Mouse (Mus musculus): ENCODE results near the gene Arhgef15. TPM values are rescaled to one million over a fixed set of nuclear protein-coding genes. Genes with fewer than 3 reads are reported as not detected.
A peak's percentile ranks its signal among the peaks of the same experiment; 100 is the strongest.

Gene Arhgef15
- polyA plus RNA-seq, 1 experiment from 2014 or later: 27.2 TPM

- Histone ChIP-seq H3K27me3 (replicated peaks; ENCODE audit: control insufficient read depth, insufficient read depth, low read length) (peaks cover 23% of the 10 kb centered on the region), H3K36me3 (ENCODE audit: control insufficient read depth, insufficient read depth, low read length) (no peaks in the 10 kb centered on the region), H3K4me3 (ENCODE audit: low read length) (no peak overlapping the region), H3K4me2 (ENCODE audit: low read length) (no peak overlapping the region), H3K9me3 (ENCODE audit: control insufficient read depth, low read length) (no peaks in the 10 kb centered on the region), H3K9ac (ENCODE audit: low read depth, low read length) (no peak overlapping the region), H3K4me1 (ENCODE audit: control insufficient read depth, insufficient read depth, low read depth, low read length) (peaks cover 11% of the 10 kb centered on the region), H3K27ac (ENCODE audit: low read depth, low read length) (peak overlapping the region; percentile 16; the same call in 1 of the 2 replicates)
- ATAC-seq: no peak
- 37% methylated on average over 3 of the region's 3 CpGs for WGBS
Measured at GRCm38 (mm10) chr11:68956107-68956506, 1.2 kb downstream of the Arhgef15 start.

GRCm38 (mm10) chr11:68955473-68955872 is 1.8 kb downstream of the Arhgef15 start:
- WGBS: 62% methylated on average over 5 of the region's 5 CpGs
- peak overlapping the region; percentile 59; the same call in 1 of the 2 replicates for H3K4me2 ChIP-seq (ENCODE audit: low read length)
- no peaks in the 10 kb centered on the region for H3K9me3 ChIP-seq (ENCODE audit: control insufficient read depth, low read length)
- ATAC-seq: no peak
- no peaks in the 10 kb centered on the region for H3K36me3 ChIP-seq (ENCODE audit: control insufficient read depth, insufficient read depth, low read length)
- no peak overlapping the region for H3K9ac ChIP-seq (ENCODE audit: low read depth, low read length)
- peaks cover 11% of the 10 kb centered on the region for H3K4me1 ChIP-seq (ENCODE audit: control insufficient read depth, insufficient read depth, low read depth, low read length)
- H3K4me3 ChIP-seq (ENCODE audit: low read length): peak overlapping the region; percentile 30
- no peak overlapping the region for H3K27ac ChIP-seq (ENCODE audit: low read depth, low read length)
- H3K27me3 ChIP-seq (replicated peaks; ENCODE audit: control insufficient read depth, insufficient read depth, low read length): peaks cover 23% of the 10 kb centered on the region

GRCm38 (mm10) chr11:68954408-68954807 is 2.9 kb downstream of the Arhgef15 start:
- ATAC-seq: no peak
- Histone ChIP-seq H3K9me3 (ENCODE audit: control insufficient read depth, low read length) (no peaks in the 10 kb centered on the region), H3K4me2 (ENCODE audit: low read length) (peak overlapping the region; percentile 59), H3K27me3 (replicated peaks; ENCODE audit: control insufficient read depth, insufficient read depth, low read length) (peaks cover 23% of the 10 kb centered on the region), H3K9ac (ENCODE audit: low read depth, low read length) (peak overlapping the region; percentile 60), H3K36me3 (ENCODE audit: control insufficient read depth, insufficient read depth, low read length) (no peaks in the 10 kb centered on the region), H3K4me1 (ENCODE audit: control insufficient read depth, insufficient read depth, low read depth, low read length) (peaks cover 11% of the 10 kb centered on the region), H3K27ac (ENCODE audit: low read depth, low read length) (no peak overlapping the region), H3K4me3 (ENCODE audit: low read length) (peak overlapping the region; percentile 30)
- 2% methylated on average over 17 of the region's 17 CpGs for WGBS

GRCm38 (mm10) chr11:68953903-68954302 is 3.4 kb downstream of the Arhgef15 start:
- 8% methylated on average over 13 of the region's 13 CpGs for WGBS
- H3K4me1 ChIP-seq (ENCODE audit: control insufficient read depth, insufficient read depth, low read depth, low read length): peaks cover 11% of the 10 kb centered on the region
- no peaks in the 10 kb centered on the region for H3K36me3 ChIP-seq (ENCODE audit: control insufficient read depth, insufficient read depth, low read length)
- H3K27me3 ChIP-seq (replicated peaks; ENCODE audit: control insufficient read depth, insufficient read depth, low read length): peaks cover 23% of the 10 kb centered on the region
- no peak overlapping the region; the same call in 1 of the 2 replicates for H3K4me3 ChIP-seq (ENCODE audit: low read length)
- peak overlapping the region; percentile 59 for H3K4me2 ChIP-seq (ENCODE audit: low read length)
- no peak overlapping the region for H3K27ac ChIP-seq (ENCODE audit: low read depth, low read length)
- no peaks in the 10 kb centered on the region for H3K9me3 ChIP-seq (ENCODE audit: control insufficient read depth, low read length)
- H3K9ac ChIP-seq (ENCODE audit: low read depth, low read length): peak overlapping the region; percentile 17
- no peak for ATAC-seq

- peak; percentile 92 for ATAC-seq
- 1% methylated on average over 12 of the region's 12 CpGs for WGBS
- H3K4me3 ChIP-seq (ENCODE audit: low read length): peak overlapping the region; percentile 50
- no peaks in the 10 kb centered on the region for H3K36me3 ChIP-seq (ENCODE audit: control insufficient read depth, insufficient read depth, low read length)
- H3K4me2 ChIP-seq (ENCODE audit: low read length): peak overlapping the region; percentile 58
- H3K4me1 ChIP-seq (ENCODE audit: control insufficient read depth, insufficient read depth, low read depth, low read length): peaks cover 2% of the 10 kb centered on the region; the same call in 1 of the 2 replicates
- H3K9me3 ChIP-seq (ENCODE audit: control insufficient read depth, low read length): no peaks in the 10 kb centered on the region
- peaks cover under 1% of the 10 kb centered on the region for H3K27me3 ChIP-seq (replicated peaks; ENCODE audit: control insufficient read depth, insufficient read depth, low read length)
- H3K9ac ChIP-seq (ENCODE audit: low read depth, low read length): peak overlapping the region; percentile 62
- H3K27ac ChIP-seq (ENCODE audit: low read depth, low read length): peak overlapping the region; percentile 87
Measured at GRCm38 (mm10) chr11:68947542-68947993, 9.7 kb downstream of the Arhgef15 start.

- Histone ChIP-seq H3K27ac (ENCODE audit: low read depth, low read length) (peak overlapping the region; percentile 87), H3K4me1 (ENCODE audit: control insufficient read depth, insufficient read depth, low read depth, low read length) (peaks cover 2% of the 10 kb centered on the region; the same call in 1 of the 2 replicates), H3K36me3 (ENCODE audit: control insufficient read depth, insufficient read depth, low read length) (no peaks in the 10 kb centered on the region), H3K4me3 (ENCODE audit: low read length) (peak overlapping the region; percentile 50), H3K9me3 (ENCODE audit: control insufficient read depth, low read length) (no peaks in the 10 kb centered on the region), H3K4me2 (ENCODE audit: low read length) (peak overlapping the region; percentile 58), H3K9ac (ENCODE audit: low read depth, low read length) (peak overlapping the region; percentile 71), H3K27me3 (replicated peaks; ENCODE audit: control insufficient read depth, insufficient read depth, low read length) (no peaks in the 10 kb centered on the region; the same call in 1 of the 2 replicates)
- WGBS: 9% methylated on average over 16 of the region's 16 CpGs
- ATAC-seq: peak; percentile 66
Measured at GRCm38 (mm10) chr11:68946806-68947440, 10.4 kb downstream of the Arhgef15 start.

- H3K4me3 ChIP-seq (ENCODE audit: low read length): peak overlapping the region; percentile 50
- H3K4me1 ChIP-seq (ENCODE audit: control insufficient read depth, insufficient read depth, low read depth, low read length): peaks cover 2% of the 10 kb centered on the region; the same call in 1 of the 2 replicates
- H3K9ac ChIP-seq (ENCODE audit: low read depth, low read length): no peak overlapping the region
- WGBS: 89% methylated on average over 4 of the region's 4 CpGs
- H3K27ac ChIP-seq (ENCODE audit: low read depth, low read length): peak overlapping the region; percentile 87; the same call in 1 of the 2 replicates
- peak overlapping the region; percentile 58 for H3K4me2 ChIP-seq (ENCODE audit: low read length)
- H3K27me3 ChIP-seq (replicated peaks; ENCODE audit: control insufficient read depth, insufficient read depth, low read length): no peaks in the 10 kb centered on the region
- no peak for ATAC-seq
- no peaks in the 10 kb centered on the region for H3K9me3 ChIP-seq (ENCODE audit: control insufficient read depth, low read length)
- H3K36me3 ChIP-seq (ENCODE audit: control insufficient read depth, insufficient read depth, low read length): no peaks in the 10 kb centered on the region
Measured at GRCm38 (mm10) chr11:68946001-68946400, 11.3 kb downstream of the Arhgef15 start.

- H3K4me3 ChIP-seq (ENCODE audit: low read length): no peak overlapping the region
- no peak for ATAC-seq
- H3K4me2 ChIP-seq (ENCODE audit: low read length): no peak overlapping the region
- no peak overlapping the region for H3K27ac ChIP-seq (ENCODE audit: low read depth, low read length)
- H3K4me1 ChIP-seq (ENCODE audit: control insufficient read depth, insufficient read depth, low read depth, low read length): peaks cover 7% of the 10 kb centered on the region
- 81% methylated on average over 2 of the region's 2 CpGs for WGBS
- H3K9ac ChIP-seq (ENCODE audit: low read depth, low read length): no peak overlapping the region
- no peaks in the 10 kb centered on the region for H3K36me3 ChIP-seq (ENCODE audit: control insufficient read depth, insufficient read depth, low read length)
- H3K9me3 ChIP-seq (ENCODE audit: control insufficient read depth, low read length): no peaks in the 10 kb centered on the region
- H3K27me3 ChIP-seq (replicated peaks; ENCODE audit: control insufficient read depth, insufficient read depth, low read length): no peaks in the 10 kb centered on the region
Measured at GRCm38 (mm10) chr11:68945245-68945644, 12.0 kb downstream of the Arhgef15 start.

GRCm38 (mm10) chr11:68942731-68943130 is 14.5 kb downstream of the Arhgef15 start:
- H3K4me1 ChIP-seq (ENCODE audit: control insufficient read depth, insufficient read depth, low read depth, low read length): peaks cover 7% of the 10 kb centered on the region
- no peak overlapping the region for H3K9ac ChIP-seq (ENCODE audit: low read depth, low read length)
- WGBS: 89% methylated on average over 8 of the region's 8 CpGs
- no peak overlapping the region for H3K4me2 ChIP-seq (ENCODE audit: low read length)
- H3K27me3 ChIP-seq (replicated peaks; ENCODE audit: control insufficient read depth, insufficient read depth, low read length): no peaks in the 10 kb centered on the region
- H3K27ac ChIP-seq (ENCODE audit: low read depth, low read length): no peak overlapping the region
- no peak for ATAC-seq
- no peak overlapping the region for H3K4me3 ChIP-seq (ENCODE audit: low read length)
- H3K36me3 ChIP-seq (ENCODE audit: control insufficient read depth, insufficient read depth, low read length): no peaks in the 10 kb centered on the region
- no peaks in the 10 kb centered on the region for H3K9me3 ChIP-seq (ENCODE audit: control insufficient read depth, low read length)

Data from hindbrain, embryonic 16.5 days (tissue).